Mouse (Mus musculus): ENCODE data around the gene Cpsf7.
"Not testable (repeated sequence)": the region's sequence is repeated elsewhere in the genome, so short reads cannot be mapped to it uniquely, and the experiment has no call there.

Cpsf7 gene

GRCm38 (mm10) chr19:10525106-10525901, at the start of gene Cpsf7:
Cpsf7 (plus strand) TSS chr19:10525266.
- peak; percentile 85 for DNase-seq (ENCODE audit: low read depth)

- no peak for DNase-seq (ENCODE audit: low read depth)
Observed at GRCm38 (mm10) chr19:10479541-10479940, 45.5 kb upstream of the Cpsf7 start.

DNA sequence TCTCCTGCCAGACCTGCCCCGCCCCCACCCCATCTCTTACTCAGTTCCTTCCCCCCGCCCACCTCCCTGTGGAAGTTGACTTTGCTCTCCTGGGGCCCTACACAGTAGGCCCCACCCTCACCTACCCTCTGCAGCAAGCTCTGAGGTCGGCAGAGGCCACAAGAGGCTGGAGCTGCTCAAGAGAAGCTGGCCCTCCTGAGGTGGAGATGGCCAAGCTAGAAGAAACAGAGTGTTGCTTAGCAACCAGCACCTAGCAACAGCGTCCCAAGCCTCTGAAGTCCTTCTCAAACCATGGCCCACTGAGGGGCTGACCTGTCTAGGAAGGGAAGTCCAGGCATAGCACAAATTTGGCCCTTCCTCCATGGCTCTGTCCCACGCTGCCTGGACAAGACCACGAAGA, 42.4 kb upstream of the Cpsf7 start, which contains the start of gene Ppp1r32:
Gene Ppp1r32 (minus strand): TSS at position 226 of the 400 bp plus-strand sequence.
- DNase-seq (ENCODE audit: low read depth), result no peak

- peak; percentile 50 for DNase-seq (ENCODE audit: low read depth)
Observed at GRCm38 (mm10) chr19:10486264-10486738, 38.8 kb upstream of the Cpsf7 start.

DNA sequence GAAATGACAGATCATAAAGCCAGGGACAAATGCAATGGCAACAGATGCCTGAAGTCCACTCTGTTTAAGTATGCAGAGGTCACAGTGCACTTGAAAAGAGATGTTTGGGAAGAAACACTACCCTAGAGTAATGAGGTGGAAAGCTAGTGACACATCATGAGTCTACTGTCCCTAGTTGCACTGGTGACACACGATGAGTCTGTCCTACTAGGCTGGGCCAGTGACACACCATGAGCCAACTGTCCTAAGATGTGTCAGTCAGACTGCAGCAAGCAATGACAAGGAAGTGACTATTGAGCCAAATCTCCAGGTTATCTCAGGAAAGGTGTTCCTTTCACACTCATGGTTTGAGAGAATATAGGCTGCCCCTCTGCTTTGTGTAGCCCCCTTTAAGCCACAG, 29.4 kb upstream of the Cpsf7 start:
- no peak for DNase-seq (ENCODE audit: low read depth)

- DNase-seq (ENCODE audit: low read depth), result no peak
Observed at GRCm38 (mm10) chr19:10496976-10497375, 28.1 kb upstream of the Cpsf7 start.

- DNase-seq (ENCODE audit: low read depth), result peak; percentile 34
Observed at GRCm38 (mm10) chr19:10497512-10498160, 27.4 kb upstream of the Cpsf7 start.

GRCm38 (mm10) chr19:10500581-10500980, 24.5 kb upstream of the Cpsf7 start:
- DNase-seq (ENCODE audit: low read depth), result no peak

GRCm38 (mm10) chr19:10502571-10502970, 22.5 kb upstream of the Cpsf7 start:
- DNase-seq (ENCODE audit: low read depth), result no peak

DNA sequence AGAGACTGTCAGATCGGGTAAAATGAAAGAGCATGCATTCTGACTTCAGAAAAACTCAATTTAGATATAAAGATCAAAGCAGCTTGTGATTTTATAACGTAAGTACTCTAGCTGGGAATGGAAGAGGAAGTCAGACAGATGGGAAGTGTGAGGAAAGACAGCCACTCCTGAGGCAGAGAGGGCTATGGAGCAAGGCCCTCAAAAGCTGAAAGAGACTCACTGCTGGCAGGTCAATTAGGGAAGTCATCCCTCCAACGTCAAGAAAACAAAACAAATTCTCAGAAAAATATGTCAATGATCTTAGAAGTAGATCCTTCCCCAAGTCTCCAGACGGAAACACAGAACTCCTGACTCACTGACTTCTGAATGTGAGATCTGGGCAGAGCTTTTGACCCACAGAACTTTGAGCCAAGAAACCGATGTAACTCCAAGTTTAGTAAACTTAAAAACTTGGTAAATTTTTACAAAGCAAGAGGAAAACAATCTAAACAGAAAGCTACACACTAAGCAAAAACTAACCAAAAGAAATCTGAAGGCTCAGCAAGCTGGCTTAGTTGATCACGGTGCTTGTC, 14.2 kb upstream of the Cpsf7 start:
- no peak for DNase-seq (ENCODE audit: low read depth)

- DNase-seq (ENCODE audit: low read depth), result no peak
Observed at GRCm38 (mm10) chr19:10520355-10520754, 4.7 kb upstream of the Cpsf7 start.

DNA sequence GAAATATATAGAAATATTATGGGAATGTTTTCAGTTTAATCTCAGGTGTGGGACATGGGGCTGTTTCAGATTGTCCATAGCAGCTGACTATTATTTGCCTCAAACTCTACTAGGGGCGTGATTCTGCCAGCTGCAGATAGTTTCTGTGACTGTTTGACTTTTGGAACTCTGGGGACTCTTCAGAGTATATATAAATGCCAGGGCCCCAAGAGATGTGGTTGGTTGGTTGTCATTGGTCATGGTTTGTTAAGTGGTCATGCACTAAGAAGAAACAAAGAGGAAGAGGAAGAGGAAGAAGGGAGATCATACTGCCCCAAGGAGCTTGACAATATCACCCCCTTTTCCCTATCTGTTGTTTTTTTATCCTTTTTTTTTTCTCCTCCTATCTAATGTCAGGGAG, 3.1 kb upstream of the Cpsf7 start:
- DNase-seq (ENCODE audit: low read depth), result no peak

GRCm38 (mm10) chr19:10523483-10524080, 1.5 kb upstream of the Cpsf7 start:
- no peak for DNase-seq (ENCODE audit: low read depth)

DNA sequence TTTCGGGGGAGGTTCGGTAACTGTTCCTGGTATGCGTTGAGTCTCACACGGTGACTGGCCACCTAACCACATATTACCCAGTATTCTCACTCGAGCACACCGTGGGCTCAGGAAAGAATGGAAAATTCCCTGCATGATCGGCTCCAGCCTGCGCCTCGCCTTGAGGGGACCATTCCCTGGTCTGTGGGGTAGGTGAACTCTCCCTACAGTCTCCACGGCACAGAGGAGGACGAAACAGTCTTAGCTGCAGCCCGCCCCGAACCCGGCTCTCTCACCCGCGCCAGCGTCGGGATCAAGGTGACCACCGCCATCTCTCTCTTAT, 321 bp upstream of the Cpsf7 start:
- DNase-seq (ENCODE audit: low read depth), result no peak

DNA sequence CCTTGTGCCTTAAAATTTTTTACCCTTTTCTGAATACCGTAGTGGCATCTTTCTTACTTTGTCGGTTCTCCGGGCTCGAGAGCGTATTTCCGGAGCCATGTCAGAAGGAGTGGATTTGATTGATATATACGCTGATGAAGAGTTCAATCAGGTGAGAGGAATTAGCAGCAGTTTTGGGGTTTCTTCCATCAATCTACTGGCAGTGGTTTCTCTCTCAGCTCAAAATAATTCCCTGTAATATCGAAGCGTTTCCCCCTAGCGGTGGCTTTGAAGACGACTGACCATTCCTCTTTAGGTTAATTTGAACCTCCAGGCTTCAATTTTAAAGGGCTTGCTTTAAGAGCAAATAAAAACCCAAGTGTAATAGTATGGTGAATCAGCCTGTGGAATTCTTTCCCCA, 844 bp downstream of the Cpsf7 start, which contains the start of gene Sdhaf2:
Gene Sdhaf2 (minus strand): TSS at position 233 of the 400 bp plus-strand sequence.
- peak; percentile 37 for DNase-seq (ENCODE audit: low read depth)

GRCm38 (mm10) chr19:10530082-10530481, 5.0 kb downstream of the Cpsf7 start:
- DNase-seq (ENCODE audit: low read depth), result no peak

DNA sequence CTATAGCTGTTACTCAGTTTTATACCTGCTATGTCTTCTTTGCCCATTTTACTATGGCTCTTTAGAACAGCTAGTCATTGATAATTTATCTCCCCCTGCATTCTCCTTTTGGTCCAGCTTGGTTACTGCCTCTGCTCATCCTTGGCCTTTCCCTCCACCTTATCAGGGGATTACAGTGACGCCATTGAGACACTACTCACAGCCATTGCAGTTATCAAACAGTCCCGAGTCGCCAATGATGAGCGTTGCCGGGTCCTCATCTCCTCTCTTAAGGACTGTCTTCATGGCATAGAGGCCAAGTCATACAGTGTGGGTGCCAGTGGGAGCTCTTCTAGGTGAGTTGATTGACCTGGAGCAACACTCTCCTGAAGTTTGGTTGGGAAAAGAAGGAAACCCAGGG, 14.4 kb downstream of the Cpsf7 start:
- no peak for DNase-seq (ENCODE audit: low read depth)

DNA sequence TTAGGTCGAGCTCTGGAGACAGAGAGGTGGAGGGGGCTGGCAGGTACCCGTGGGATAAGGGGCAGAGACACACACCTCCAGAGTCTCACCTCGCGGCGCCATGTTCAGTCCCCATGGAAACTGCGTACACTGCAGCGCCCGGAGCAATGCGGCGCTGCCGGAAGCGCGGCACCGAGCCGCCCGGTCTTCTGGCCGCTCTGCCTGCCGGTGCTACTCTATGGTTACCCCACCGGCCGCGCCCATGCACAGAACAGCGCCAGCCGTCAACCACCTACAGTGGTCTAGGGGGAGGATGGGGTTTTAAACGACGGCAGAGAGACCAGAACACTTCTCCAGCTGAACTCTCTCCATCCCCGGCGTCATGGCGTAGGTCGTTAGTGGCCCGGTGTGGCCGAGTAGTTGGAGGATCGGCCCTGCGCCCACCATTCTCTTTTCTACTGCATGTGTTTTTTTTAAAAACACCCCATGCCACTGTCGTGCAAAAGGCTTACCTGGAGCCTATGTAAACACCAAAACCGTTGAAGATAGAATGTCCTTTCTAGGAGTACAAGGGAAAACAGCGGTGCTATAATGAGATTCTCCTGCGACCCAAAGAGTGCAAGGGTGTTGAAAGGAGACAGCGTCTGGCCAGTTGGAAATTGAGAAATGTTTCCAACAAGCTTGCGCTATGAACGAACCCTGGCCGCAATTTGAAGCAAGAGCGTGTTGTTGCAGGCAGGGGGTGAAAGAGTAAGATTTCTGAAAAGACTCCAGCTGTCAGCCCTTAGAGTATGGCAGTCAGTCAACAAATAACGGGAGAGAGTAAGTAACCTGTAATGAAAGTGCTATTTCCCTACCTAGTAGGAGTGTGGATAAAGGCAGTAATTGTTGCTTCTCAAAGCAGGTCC, 30.8 kb downstream of the Cpsf7 start, which contains the start of gene Tmem216:
Gene Tmem216 (minus strand): TSS at position 615 of the 887 bp plus-strand sequence.
- DNase-seq (ENCODE audit: low read depth), result peak; percentile 68

GRCm38 (mm10) chr19:10557001-10557400, 31.9 kb downstream of the Cpsf7 start:
- no peak for DNase-seq (ENCODE audit: low read depth)

- DNase-seq (ENCODE audit: low read depth), result no peak
Observed at GRCm38 (mm10) chr19:10557430-10557829, 32.4 kb downstream of the Cpsf7 start.

DNA sequence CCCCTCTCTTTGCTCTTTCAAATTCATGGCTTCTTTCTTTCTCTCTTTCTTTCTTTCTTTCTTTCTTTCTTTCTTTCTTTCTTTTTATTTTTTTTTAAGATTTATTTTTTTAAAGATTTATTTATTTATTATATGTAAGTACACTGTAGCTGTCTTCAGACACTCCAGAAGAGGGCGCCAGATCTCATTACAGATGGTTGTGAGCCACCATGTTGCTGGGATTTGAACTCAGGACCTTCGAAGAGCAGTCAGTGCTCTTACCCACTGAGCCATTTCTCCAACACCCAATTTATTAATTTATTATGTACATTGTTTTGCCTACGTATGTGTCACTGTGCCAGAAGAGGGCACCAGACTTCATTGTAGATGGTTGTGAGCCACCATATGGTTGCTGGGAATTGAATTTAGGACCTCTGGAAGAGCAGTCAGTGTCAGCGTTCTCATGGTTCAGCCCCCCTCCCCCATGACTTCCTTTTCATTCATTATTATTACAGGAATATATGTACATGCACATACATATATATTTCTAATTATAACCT, 32.8 kb downstream of the Cpsf7 start:
- not testable (repeated sequence) for DNase-seq (ENCODE audit: low read depth)

Measured in c-Kit-positive CD71-negative TER-119-negative erythroid progenitor cells, embryonic 14.5 days (primary cell).